Mouse (Mus musculus) CD8-positive naive resting alpha-beta T cell, adult 57 days (primary cell): Measurements from ENCODE around the gene Tnfrsf8. TPM values are rescaled to one million over a fixed set of nuclear protein-coding genes. Genes with fewer than 3 reads are reported as not detected.

Experiments used
- total RNA-seq: library from RNA; stranded (reverse); gene quantifications from one replicate; pipeline ENCODE4 v1.2.4, GENCODE M21; 2023

Gene Tnfrsf8
- total RNA-seq = not detected

DNA sequence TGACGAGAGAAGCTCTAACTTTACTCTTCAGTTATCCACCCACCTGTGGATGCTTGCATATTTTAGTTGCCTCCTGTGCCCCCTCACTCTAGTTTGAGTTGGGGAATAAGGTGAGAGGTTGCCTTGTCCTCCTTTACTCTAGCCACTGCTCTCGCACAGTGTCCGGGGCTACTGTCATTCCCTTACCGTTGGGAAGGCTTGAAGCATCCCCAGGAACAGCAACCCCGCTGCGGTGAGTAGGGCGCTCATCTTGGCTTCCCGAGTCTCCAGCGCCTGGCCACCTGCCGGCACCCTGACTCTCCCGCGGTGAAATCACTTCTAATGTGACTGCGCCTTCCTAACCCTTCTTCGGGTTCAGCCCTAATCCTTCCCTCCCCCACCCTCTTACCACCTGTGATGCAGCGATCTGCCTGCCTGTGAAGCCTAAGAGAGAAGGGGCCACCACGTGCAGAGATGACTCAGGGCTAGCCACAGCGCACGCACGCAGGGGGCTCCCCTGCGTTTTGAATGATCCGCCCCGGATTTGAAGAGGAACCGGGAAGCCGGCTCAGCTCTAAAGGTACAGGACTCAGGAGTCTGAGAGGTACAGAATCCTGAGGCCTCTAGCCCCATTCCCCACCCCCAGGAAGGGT, at the start of gene Tnfrsf8:
Gene Tnfrsf8, minus strand, starts transcription at position 329 of the 632 bp plus-strand sequence.

GRCm38 (mm10) chr4:145246173-145247011, 68.6 kb downstream of the Tnfrsf8 start, which contains the start of gene Tnfrsf1b:
TSS of gene Tnfrsf1b (minus strand) at chr4:145246870.

Other genes with a start within 250 kb of the Tnfrsf8 start
- gene Vps13d, start 120.2 kb downstream of the Tnfrsf8 start, total RNA-seq = 66.2 TPM
- 26.6 TPM for gene Tnfrsf1b, start 68.3 kb downstream of the Tnfrsf8 start, total RNA-seq
- gene Zfp990, start 195.6 kb upstream of the Tnfrsf8 start, total RNA-seq = 3.2 TPM